Mouse (Mus musculus) gastrocnemius, adult 2 months (tissue): ENCODE results near the gene Mipep. TPM values are rescaled to one million over a fixed set of nuclear protein-coding genes. Genes with fewer than 3 reads are reported as not detected.

Source experiments
- DNase-seq: peaks from one replicate; pipeline ENCODE4 v3.0.0; 2022
- H3K27ac ChIP-seq: fragments of 200-600 bp; 2 replicates; pipeline ENCODE4 v1.8.1; 2022; ENCODE audit warnings: mild to moderate bottlenecking
- H3K4me3 ChIP-seq: fragments of 200-600 bp; 2 replicates; pipeline ENCODE4 v1.8.1; 2022; ENCODE audit warnings: mild to moderate bottlenecking, moderate library complexity
- CTCF ChIP-seq: fragments of 200-600 bp; IDR thresholded peaks from 2 replicates; pipeline ENCODE4 v1.8.1; 2022; ENCODE audit warnings: antibody characterized with exemption, mild to moderate bottlenecking, moderate library complexity
- intact Hi-C: fragments of 180-260 bp; cut with DNase I; formaldehyde crosslinking; loops from one replicate; pipeline ENCODE4 v1.15.1; 2025
- total RNA-seq, 2 experiments: library from RNA; stranded (reverse); gene quantifications; 2 replicates each; pipeline ENCODE4 v1.2.3; 2021

The Mipep gene
- total RNA-seq, 2 experiments from 2014 or later, result 32.7 to 38.3 TPM

DNA sequence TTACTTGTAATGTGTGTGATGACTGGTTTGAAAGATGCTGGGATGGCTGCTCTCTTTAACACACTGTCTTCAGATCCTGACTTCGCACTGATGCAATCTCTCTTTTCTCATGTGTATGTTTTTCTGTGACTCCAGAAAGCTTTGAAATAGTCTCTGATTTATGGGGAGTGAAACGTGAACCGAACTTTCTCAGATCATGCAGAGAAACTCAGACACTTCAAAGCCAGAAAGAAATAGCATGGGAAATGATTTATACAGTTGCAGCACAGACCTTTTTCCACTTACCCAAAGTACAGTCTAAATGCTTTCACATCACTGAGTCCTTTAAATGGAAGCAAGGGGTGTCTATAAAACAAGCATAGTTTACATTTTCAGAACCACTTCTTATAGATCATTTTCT lies 79.0 kb downstream of the Mipep start:
- DNase-seq, result no peak
- intact Hi-C loops, result no loop called here
- H3K4me3 ChIP-seq, result no peak overlapping the region
- no peak for TF ChIP-seq CTCF
- H3K27ac ChIP-seq, result no peak overlapping the region

DNA sequence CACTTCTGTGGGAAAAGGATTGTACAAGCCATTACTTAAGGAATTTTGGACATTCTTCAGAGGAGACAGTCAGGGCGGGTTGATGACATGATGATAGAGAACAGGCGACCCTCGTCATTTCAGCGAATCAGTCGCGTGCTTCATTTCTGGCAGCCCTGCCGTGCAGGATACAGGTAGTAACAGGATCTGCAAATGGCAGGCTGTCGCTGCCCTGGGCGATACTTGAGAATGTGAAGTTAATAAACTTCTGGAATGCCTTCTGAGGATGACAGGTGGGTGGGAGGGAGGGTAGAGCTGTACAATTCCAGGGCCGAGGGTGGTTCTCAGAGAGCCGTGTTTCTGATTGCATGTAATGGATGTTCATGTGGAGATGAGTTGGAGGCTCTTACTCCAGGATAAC lies 82.0 kb downstream of the Mipep start:
- no peak for TF ChIP-seq CTCF
- no peak for DNase-seq
- Histone ChIP-seq H3K27ac (no peak overlapping the region), H3K4me3 (no peak overlapping the region)
- intact Hi-C loops, result no loop called here

DNA sequence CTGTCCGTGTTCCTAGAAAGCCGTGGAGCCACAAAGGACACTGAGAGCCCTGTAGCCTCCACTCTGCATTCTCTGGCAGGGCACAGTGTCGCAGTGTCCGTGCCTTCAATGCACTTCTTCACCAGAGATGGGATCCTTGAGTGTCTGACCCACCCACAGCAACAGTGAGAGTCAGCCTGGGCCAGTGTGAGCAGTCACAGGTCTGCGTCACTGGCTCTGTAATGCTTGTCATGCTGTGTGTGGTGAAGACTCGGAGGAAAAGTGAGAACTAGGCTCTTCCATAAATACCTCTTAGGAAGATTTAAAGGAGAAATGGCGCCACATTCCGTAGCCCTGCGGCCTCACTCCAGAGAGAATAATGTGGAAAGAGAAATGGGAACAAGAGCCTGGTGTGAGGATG lies 84.0 kb downstream of the Mipep start:
- intact Hi-C loops, result no loop called here
- TF ChIP-seq CTCF, result no peak
- DNase-seq, result no peak
- Histone ChIP-seq H3K4me3 (no peak overlapping the region), H3K27ac (no peak overlapping the region)

DNA sequence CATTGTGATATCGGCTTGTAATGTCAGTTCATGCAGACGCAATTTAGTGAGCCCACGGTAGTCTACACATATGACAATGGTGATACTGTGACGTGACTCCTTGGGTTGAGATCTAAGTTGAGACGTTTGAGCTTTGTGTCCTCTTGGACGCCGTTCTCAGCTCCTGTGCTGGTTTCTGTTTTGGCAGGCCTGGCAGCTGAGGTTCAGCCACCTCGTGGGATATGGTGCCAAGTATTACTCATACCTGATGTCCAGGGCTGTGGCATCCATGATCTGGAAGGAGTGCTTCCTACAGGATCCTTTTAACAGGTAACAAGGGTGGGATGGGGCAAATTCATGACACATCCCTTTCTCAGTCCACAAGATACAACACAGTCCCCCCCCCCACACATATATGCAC lies 87.5 kb downstream of the Mipep start:
- Histone ChIP-seq H3K27ac (no peak overlapping the region), H3K4me3 (no peak overlapping the region)
- TF ChIP-seq CTCF, result no peak
- no peak for DNase-seq
- intact Hi-C loops, result no loop called here

DNA sequence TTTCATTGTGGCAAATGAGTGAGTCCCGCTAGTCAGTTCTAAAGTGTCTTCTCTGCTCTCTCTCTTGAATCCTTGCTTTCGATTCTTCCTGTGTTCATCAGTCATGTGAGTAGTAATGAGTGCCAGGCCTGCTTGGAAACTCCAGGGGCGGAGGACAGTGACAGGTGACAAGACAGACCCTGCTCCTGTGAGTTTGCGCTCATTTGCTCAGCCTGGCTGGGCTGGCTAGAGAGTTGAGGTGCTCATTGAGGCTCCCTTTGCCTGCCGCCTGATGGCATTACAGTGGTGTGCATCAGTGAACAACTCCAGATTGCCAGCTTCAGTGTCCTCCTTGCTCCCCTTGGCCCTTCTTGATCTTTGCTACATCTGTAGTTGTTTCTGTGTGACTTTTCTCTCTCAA lies 97.7 kb downstream of the Mipep start:
- no peak for DNase-seq
- Histone ChIP-seq H3K27ac (no peak overlapping the region), H3K4me3 (no peak overlapping the region)
- TF ChIP-seq CTCF, result no peak
- intact Hi-C loops, result no loop called here

DNA sequence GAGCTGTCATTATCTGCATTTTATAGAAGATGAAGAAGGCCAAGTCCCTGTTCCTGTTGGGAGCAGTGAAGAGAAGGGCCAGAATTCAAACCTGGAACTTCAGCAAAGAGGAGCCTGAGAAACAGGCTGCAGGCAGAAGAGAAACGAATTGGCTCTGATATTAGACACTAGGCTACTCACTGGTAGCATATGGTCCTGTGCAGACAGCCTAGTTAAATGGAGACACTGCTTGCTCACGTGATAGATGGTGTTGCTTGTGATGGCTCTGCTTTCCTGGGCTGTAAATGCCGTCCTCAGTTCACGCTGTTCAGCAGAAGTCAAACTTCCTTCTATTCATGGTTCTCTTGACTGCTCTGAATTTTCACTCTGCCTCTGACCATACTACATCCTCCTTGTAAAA lies 98.3 kb downstream of the Mipep start:
- no peak overlapping the region for H3K27ac ChIP-seq
- no peak overlapping the region for H3K4me3 ChIP-seq
- no peak for TF ChIP-seq CTCF
- intact Hi-C loops, result no loop called here
- no peak for DNase-seq

DNA sequence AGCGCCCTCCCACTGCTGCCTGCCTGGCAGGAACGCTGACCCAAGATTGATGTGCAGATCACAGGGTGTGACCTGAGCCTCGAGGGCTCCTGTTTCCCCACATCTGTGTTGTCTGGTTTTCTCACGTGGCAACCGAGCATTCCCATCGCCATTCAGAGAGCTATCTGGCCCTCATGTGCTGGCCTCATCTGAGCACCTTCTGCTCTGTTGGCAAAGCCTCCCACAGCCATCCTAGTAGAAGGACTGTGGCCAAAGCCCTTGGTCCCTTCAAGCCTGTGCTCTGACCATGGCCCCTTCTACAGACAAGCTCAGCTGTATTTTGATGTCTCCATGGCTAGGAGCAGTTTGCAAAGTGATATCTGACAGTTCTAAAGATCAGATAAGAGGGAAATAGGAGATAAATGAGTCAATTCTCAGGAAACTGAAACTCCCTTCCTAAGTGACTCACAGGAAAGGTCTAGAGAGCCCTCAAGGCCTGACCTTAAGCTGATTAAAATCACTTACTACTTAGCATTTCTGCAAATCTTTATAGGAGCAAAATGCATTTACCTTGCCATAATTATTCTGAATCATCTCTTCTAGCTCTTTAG lies 101.1 kb downstream of the Mipep start:
- no peak for DNase-seq
- intact Hi-C loops, result no loop called here
- TF ChIP-seq CTCF, result no peak
- Histone ChIP-seq H3K27ac (no peak overlapping the region), H3K4me3 (no peak overlapping the region)

DNA sequence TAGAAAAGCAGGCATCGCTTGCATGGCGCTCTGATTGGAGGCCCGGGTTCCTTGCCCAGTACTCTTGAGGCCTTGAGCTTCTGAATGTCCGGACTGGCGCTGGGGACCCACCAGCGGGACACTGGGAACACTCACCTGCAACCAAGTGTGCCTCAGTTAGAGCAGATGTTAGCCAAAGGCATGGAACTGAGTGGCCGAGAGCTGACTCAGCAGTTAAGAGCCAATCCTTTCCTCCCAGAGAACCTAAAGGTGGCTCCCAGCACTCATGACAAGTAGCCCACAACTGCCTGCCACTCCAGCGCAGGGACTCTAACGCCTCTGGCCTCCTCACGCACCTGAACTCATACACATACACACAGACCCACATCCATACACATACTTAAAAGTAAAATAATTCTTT lies 109.5 kb downstream of the Mipep start:
- intact Hi-C loops, result no loop called here
- DNase-seq, result no peak
- TF ChIP-seq CTCF, result no peak
- H3K4me3 ChIP-seq, result no peak overlapping the region
- no peak overlapping the region for H3K27ac ChIP-seq

DNA sequence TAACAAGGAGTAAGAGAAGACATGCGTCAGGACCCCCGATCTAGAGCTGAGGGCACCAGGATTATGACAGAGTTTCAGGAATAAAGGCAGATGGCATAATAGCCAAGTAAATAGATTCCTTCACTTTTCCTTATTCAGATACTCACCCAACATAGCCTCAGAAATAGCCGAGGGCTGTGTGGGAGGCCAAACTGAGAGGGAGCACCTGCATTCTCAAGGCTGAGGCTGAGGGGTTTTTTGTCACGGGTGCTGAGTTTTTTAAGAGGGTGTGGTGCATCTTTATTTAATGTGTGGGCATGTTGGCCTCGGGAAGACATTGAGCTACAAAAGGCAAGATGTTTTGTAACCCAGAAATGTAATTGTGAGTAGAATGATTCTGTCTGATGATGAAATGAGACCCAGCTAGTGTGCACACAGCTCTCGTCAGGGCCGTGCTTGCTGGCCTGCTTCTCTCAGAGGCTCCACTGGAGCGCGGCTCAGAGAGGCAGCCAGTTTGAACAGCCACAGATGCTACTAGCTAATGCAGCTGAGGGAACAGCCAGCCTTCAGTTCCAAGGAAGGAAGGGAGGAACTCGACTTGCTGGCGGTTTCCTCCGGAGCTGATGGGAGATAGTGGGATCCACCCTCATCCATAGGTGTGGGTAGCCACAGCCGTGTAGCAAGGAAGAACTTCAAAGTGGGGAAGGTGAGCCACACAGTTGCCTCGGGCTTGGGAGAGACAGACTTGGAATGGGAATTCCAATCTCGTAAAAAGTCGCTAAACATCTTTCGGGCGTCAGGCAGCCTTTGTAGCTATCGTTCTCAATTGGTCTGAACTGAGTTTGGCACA lies 111.0 kb downstream of the Mipep start:
- TF ChIP-seq CTCF, result no peak
- DNase-seq, result no peak
- no peak overlapping the region for H3K4me3 ChIP-seq
- intact Hi-C loops, result no loop called here
- H3K27ac ChIP-seq, result no peak overlapping the region

DNA sequence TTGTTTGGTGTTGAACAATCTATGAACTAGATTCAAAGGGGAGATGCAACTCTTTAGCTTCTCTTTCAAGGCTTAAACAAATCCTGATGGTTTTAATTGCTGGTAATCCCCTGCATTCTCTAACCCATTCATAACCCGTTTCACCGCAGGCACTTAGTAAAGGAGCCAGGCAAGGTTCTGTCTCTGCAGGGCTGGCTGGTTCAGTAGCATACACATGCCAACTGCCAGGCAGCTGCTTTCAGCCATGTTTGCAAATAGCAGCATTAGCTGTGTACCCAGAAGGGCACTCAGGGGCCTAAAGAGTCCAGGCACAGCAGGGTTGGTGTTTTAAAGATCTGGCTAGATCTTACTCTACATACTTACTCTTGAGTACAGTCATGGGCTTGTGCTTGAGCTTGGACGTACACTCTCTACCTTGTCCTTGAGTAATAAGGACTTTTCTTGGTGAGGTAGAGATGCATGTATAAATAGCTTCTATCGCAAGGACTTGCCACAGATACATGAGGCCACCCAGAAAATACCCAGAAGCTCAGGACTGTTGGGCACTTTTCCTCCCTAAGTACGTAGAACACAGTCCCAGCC lies 113.8 kb downstream of the Mipep start:
- TF ChIP-seq CTCF, result no peak
- no peak for DNase-seq
- intact Hi-C loops, result no loop called here
- Histone ChIP-seq H3K4me3 (no peak overlapping the region), H3K27ac (peak overlapping the region; percentile 43; the same call in 1 of the 2 replicates)

DNA sequence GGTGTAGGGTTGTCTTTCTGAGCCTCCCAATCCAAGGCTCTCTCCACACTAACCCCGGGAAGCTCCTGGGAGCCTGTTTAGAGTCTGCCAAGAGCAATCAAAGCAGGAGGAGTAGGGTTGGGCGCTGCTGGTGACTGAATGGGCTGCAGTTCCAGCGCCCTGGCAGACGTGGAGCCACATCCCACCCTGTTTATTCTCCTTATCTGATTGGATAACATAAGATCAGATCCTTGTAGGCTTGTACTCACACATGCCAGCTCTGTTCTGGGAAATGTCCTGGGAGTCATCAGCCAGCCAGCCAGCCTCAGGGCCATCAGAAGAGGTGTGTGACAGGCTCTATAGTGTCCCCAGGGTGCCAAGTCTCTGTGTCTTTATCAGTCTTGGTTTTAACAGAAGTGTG lies 120.1 kb downstream of the Mipep start:
- DNase-seq, result no peak
- TF ChIP-seq CTCF, result no peak
- Histone ChIP-seq H3K27ac (no peak overlapping the region), H3K4me3 (no peak overlapping the region)
- intact Hi-C loops, result loop anchor here (10.0 kb wide), 1 partner anchor 180 kb away; no protein-coding TSS in a partner anchor

DNA sequence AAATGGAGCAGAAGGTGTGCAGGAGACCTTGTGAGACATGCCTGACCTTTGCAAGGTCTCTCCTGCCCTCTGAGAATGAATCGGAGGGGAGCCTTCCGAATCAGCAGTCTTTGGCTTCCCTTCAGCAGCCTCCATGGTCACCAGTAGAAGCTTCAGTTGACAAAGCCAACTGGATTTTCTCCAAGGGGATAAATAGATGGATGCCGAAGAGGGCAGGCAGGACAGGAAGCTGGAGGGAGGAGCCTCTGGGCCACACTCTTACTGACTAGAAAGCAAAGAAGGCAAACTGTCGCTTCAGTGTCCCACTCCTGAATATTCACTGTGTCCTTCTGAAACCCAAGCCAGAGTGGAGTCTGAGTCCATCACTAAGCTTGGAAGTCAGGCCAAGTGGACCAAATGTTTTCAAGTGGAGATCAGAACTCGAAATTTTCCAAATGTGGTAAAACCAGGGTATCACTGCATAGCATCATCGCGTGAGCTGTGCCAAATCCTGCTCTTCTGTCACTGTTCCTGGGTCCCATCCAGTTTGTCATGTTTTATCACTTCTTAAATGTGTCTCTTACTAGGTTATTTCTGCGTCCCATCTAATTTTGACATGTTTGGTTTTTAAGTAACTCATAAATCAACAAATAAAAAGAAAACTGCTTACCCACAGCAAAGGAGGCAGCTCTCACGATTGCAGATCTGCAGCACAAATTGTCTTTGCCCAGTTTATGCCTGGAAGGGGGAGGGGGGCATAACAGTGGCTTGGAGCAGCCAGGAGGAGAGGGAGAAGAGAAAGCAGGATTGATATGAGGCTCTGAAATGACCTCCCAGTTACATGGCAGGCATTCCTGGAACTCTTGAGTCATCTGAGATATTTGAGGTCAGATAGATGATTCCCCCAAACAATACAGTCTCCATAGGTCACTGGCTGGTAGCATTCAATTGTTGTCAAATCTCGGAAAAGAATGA lies 122.3 kb downstream of the Mipep start:
- Histone ChIP-seq H3K27ac (no peak overlapping the region), H3K4me3 (no peak overlapping the region)
- no peak for DNase-seq
- no peak for TF ChIP-seq CTCF
- intact Hi-C loops, result loop anchor here (5.0 to 10.0 kb wide), 2 partner anchors 178 to 206 kb away; no protein-coding TSS in a partner anchor
